Mouse (Mus musculus): ENCODE measurements around the gene Tmc4. TPM values are rescaled to one million over a fixed set of nuclear protein-coding genes. Genes with fewer than 3 reads are reported as not detected.
A peak's percentile ranks its signal among the peaks of the same experiment; 100 is the strongest.
"Not testable (repeated sequence)": the region's sequence is repeated elsewhere in the genome, so short reads cannot be mapped to it uniquely, and the experiment has no call there.

Gene Tmc4
- polyA plus RNA-seq, 1 experiment from 2014 or later = 3.4 TPM

DNA sequence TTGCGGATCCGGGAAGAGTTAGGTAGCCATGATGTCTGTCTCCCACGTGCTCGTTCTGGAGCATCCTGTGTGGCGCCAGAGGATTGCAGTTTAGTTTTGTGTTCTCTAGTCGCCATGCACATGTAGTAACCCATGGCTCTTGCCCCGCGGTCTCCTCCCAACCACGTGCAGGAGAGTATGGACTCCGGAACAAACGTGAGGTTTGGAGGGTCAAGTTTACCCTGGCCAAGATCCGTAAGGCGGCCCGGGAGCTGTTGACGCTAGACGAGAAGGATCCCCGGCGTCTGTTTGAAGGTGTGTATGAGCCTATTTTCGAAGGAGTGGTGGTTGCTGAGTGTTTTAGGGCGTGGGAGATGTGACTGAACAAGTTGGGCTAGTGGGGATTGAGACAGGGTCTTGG lies 27.1 kb upstream of the Tmc4 start:
- Histone ChIP-seq H3K4me3 (peak overlapping the region; percentile 87), H3K4me2 (peak overlapping the region; percentile 96), H3K9ac (peak overlapping the region; percentile 91), H3K4me1 (peaks cover 22% of the 10 kb centered on the region), H3K27ac (peak overlapping the region; percentile 90), H3K36me3 (ENCODE audit: poor library complexity, severe bottlenecking) (peaks cover 50% of the 10 kb centered on the region), H3K9me3 (replicated peaks) (no peaks in the 10 kb centered on the region), H3K27me3 (no peaks in the 10 kb centered on the region)
- WGBS = under 1% methylated on average over 20 of the region's 20 CpGs
- peak; percentile 60 for ATAC-seq

DNA sequence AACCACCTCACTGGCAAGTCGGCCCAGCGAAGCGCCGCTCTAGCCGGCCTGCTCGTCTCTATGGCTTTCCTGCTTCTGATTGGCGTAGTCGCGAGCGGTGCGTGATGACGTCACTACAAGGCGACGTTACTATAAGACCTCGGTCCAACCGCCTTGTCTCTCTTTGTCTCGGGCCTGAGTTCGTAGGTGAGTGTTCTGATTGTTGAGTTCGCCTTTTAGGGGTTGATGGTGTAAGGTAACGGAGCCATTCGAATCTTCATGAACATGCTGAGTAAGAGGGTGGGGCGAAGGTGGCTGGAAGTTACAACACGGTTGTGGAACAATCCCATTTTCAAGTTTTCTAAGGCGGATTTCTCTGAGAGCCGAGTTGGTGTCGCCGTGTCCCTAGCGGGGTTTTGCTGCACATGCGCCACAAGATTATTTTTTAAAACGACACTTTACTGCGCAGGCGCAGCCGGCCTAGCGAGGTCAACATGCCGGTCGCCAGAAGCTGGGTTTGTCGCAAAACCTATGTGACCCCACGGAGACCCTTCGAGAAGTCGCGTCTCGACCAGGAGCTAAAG lies 26.6 kb upstream of the Tmc4 start, which contains the start of gene Rps9:
TSS of gene Rps9 (plus strand) at position 115 of the 563 bp plus-strand sequence.
- peaks cover 55% of the 10 kb centered on the region for H3K36me3 ChIP-seq (ENCODE audit: poor library complexity, severe bottlenecking)
- WGBS = 1% methylated on average over 42 of the region's 42 CpGs

GRCm38 (mm10) chr7:3703148-3703878 lies 26.0 kb upstream of the Tmc4 start:
- Histone ChIP-seq H3K4me2 (peak overlapping the region; percentile 59), H3K4me1 (peaks cover 22% of the 10 kb centered on the region), H3K27me3 (no peaks in the 10 kb centered on the region), H3K9me3 (replicated peaks) (no peaks in the 10 kb centered on the region), H3K9ac (peak overlapping the region; percentile 91), H3K27ac (peak overlapping the region; percentile 90), H3K4me3 (peak overlapping the region; percentile 87), H3K36me3 (ENCODE audit: poor library complexity, severe bottlenecking) (peaks cover 62% of the 10 kb centered on the region)
- ATAC-seq = peak; percentile 43
- 23% methylated on average over 6 of the region's 6 CpGs for WGBS

More for the DNA sequence above, 26.6 kb upstream of the Tmc4 start, which contains the start of gene Rps9:
- peak; percentile 96 for ATAC-seq
- Histone ChIP-seq H3K27ac (peak within 1 kb of the TSS; percentile 90), H3K4me3 (peak within 1 kb of the TSS; percentile 87), H3K27me3 (no peaks in the 10 kb centered on the region), H3K4me2 (peak within 1 kb of the TSS; percentile 96), H3K9me3 (replicated peaks) (no peaks in the 10 kb centered on the region), H3K4me1 (peaks cover 22% of the 10 kb centered on the region), H3K9ac (peak within 1 kb of the TSS; percentile 91)

DNA sequence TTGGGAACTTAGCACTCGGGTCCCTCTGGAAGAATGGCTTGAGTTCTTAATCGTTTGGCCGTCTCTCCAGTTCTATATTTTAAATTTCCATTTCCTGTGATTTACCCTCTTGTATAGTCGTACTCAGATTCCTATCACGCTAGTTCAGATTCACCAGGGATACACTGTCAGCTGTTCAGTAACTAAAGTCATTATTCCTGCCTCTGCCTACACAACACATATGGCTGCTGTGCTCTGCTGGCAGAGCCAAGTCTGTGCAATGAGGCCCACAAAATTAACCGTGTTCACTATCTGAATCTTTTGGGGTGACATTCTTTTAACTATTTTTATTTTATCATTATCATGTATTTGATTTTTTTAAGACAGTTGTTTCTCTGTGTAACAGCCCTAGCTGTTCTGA lies 21.1 kb upstream of the Tmc4 start:
- Histone ChIP-seq H3K9me3 (replicated peaks) (no peaks in the 10 kb centered on the region), H3K4me2 (no peak overlapping the region), H3K27me3 (no peaks in the 10 kb centered on the region), H3K36me3 (ENCODE audit: poor library complexity, severe bottlenecking) (peaks cover 52% of the 10 kb centered on the region), H3K9ac (no peak overlapping the region), H3K4me3 (no peak overlapping the region), H3K4me1 (peaks cover 13% of the 10 kb centered on the region), H3K27ac (no peak overlapping the region)
- WGBS = 98% methylated on average over 6 of the region's 6 CpGs
- no peak for ATAC-seq

- not testable (repeated sequence) for ATAC-seq
- WGBS = 6% methylated on average over 9 of the region's 9 CpGs
Measured at GRCm38 (mm10) chr7:3694949-3695305, 17.6 kb upstream of the Tmc4 start.

DNA sequence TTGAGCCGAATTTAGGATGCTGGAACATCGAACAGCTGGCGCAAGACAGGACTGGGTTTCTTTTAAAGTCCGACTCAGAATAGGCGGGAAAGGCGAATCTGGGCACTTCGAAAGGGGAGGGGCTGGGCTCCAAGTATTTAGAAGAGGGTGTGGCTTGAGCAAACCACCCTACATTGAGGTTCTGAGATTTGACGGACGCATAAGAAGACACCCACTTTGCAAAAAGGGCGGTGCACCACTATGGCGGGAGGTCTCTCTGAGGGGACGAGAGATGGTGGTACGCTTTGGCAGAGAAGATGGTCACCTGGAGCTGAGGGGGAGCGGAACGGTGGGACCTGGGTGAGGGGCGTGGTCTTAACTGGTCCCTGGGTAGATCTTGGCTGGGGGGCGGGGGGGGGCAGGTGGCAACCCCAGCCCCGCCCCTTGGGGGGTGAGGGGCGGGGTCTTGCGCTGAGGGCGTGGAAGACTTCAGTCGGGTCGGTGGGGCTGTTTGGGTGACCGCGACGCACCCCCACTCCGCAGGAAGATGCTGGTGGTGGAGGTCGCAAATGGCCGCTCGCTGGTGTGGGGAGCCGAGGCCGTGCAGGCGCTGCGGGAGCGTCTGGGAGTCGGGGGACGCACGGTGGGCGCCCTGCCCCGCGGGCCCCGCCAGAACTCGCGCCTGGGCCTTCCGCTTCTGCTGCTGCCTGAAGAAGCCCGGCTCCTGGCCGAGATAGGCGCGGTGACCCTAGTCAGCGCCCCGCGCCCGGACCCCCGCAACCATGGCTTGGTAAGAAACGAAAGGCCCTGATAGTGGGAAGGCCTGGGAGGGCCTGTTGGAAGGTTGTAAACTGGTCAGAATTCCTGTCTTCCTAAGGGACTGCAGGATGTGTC lies 17.0 kb upstream of the Tmc4 start:
- peak; percentile 37 for ATAC-seq
- Histone ChIP-seq H3K9me3 (replicated peaks) (no peaks in the 10 kb centered on the region), H3K9ac (peak overlapping the region; percentile 91), H3K4me2 (peak overlapping the region; percentile 84), H3K27me3 (no peaks in the 10 kb centered on the region), H3K4me1 (peaks cover 26% of the 10 kb centered on the region), H3K36me3 (ENCODE audit: poor library complexity, severe bottlenecking) (peaks cover 30% of the 10 kb centered on the region), H3K4me3 (peak overlapping the region; percentile 75), H3K27ac (peak overlapping the region; percentile 89)
- under 1% methylated on average over 31 of the region's 55 CpGs for WGBS

More at GRCm38 (mm10) chr7:3694949-3695305, 17.6 kb upstream of the Tmc4 start:
- H3K36me3 ChIP-seq (ENCODE audit: poor library complexity, severe bottlenecking) = peaks cover 36% of the 10 kb centered on the region
- H3K4me1 ChIP-seq = peaks cover 26% of the 10 kb centered on the region
- H3K27me3 ChIP-seq; H3K9me3 ChIP-seq (replicated peaks): not testable (repeated sequence)
- peak overlapping the region; percentile 68; the same call in 1 of the 2 replicates for H3K27ac ChIP-seq
- H3K9ac ChIP-seq = peak overlapping the region; percentile 91
- peak overlapping the region; percentile 84 for H3K4me2 ChIP-seq
- H3K4me3 ChIP-seq = peak overlapping the region; percentile 75

GRCm38 (mm10) chr7:3693809-3694075 lies 16.4 kb upstream of the Tmc4 start:
- peaks cover 26% of the 10 kb centered on the region for H3K4me1 ChIP-seq
- no peaks in the 10 kb centered on the region for H3K9me3 ChIP-seq (replicated peaks)
- ATAC-seq = no peak
- H3K27me3 ChIP-seq = no peaks in the 10 kb centered on the region
- H3K27ac ChIP-seq = peak overlapping the region; percentile 89
- H3K9ac ChIP-seq = peak overlapping the region; percentile 91
- H3K36me3 ChIP-seq (ENCODE audit: poor library complexity, severe bottlenecking) = peaks cover 24% of the 10 kb centered on the region
- peak overlapping the region; percentile 75 for H3K4me3 ChIP-seq
- H3K4me2 ChIP-seq = peak overlapping the region; percentile 84
- under 1% methylated on average over 18 of the region's 18 CpGs for WGBS

GRCm38 (mm10) chr7:3692987-3693808 lies 15.8 kb upstream of the Tmc4 start, which contains the start of gene Mboat7:
TSS of gene Mboat7 (minus strand) at chr7:3693523.
- ATAC-seq = peak; percentile 93
- peaks cover 26% of the 10 kb centered on the region for H3K4me1 ChIP-seq
- 1% methylated on average over 55 of the region's 55 CpGs for WGBS
- H3K27me3 ChIP-seq = no peaks in the 10 kb centered on the region
- H3K27ac ChIP-seq = peak within 1 kb of the TSS; percentile 89
- H3K36me3 ChIP-seq (ENCODE audit: poor library complexity, severe bottlenecking) = peaks cover 22% of the 10 kb centered on the region
- H3K4me3 ChIP-seq = peak within 1 kb of the TSS; percentile 75
- H3K9me3 ChIP-seq (replicated peaks) = no peaks in the 10 kb centered on the region
- H3K4me2 ChIP-seq = peak within 1 kb of the TSS; percentile 84
- peak within 1 kb of the TSS; percentile 91 for H3K9ac ChIP-seq

GRCm38 (mm10) chr7:3692382-3692986 lies 15.1 kb upstream of the Tmc4 start, which contains the start of gene Tsen34:
TSS of gene Tsen34 (plus strand) at chr7:3692863.
- H3K27ac ChIP-seq = peak within 1 kb of the TSS; percentile 89
- H3K4me3 ChIP-seq = peak within 1 kb of the TSS; percentile 75
- H3K27me3 ChIP-seq = no peaks in the 10 kb centered on the region
- peak within 1 kb of the TSS; percentile 91 for H3K9ac ChIP-seq
- H3K4me2 ChIP-seq = peak within 1 kb of the TSS; percentile 84
- no peaks in the 10 kb centered on the region for H3K9me3 ChIP-seq (replicated peaks)
- ATAC-seq = peak; percentile 0; the same call in 1 of the 2 replicates
- under 1% methylated on average over 49 of the region's 49 CpGs for WGBS
- peaks cover 22% of the 10 kb centered on the region for H3K36me3 ChIP-seq (ENCODE audit: poor library complexity, severe bottlenecking)
- peaks cover 26% of the 10 kb centered on the region for H3K4me1 ChIP-seq

DNA sequence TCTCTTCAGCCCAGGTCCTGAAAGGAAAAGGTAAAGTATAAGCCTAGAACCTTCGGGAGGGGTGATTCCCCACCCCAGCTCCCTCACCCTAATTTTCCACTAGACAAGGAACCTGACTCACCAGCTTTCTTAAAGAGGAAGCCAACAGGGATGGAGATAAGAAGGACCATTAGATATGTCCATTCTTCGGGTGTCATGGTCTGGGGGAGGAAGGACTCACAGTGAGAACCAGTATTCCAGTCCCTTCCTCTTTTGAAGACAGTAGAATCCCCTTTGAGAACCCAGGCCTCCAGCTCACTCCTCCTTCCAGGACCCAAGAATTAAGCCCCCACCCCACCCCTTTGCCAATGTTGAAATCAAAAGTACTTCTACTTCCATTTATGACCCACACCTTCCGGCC lies 14.6 kb upstream of the Tmc4 start:
- whole genome bisulfite sequencing = 44% methylated on average over 3 of the region's 3 CpGs
- H3K9me3 ChIP-seq (replicated peaks) = no peaks in the 10 kb centered on the region
- peak overlapping the region; percentile 91 for H3K9ac ChIP-seq
- no peaks in the 10 kb centered on the region for H3K27me3 ChIP-seq
- peak overlapping the region; percentile 84 for H3K4me2 ChIP-seq
- ATAC-seq = no peak
- no peak overlapping the region; the same call in 1 of the 2 replicates for H3K27ac ChIP-seq
- H3K36me3 ChIP-seq (ENCODE audit: poor library complexity, severe bottlenecking) = peaks cover 22% of the 10 kb centered on the region; the same call in 1 of the 2 replicates
- H3K4me1 ChIP-seq = peaks cover 26% of the 10 kb centered on the region
- H3K4me3 ChIP-seq = peak overlapping the region; percentile 75

Measured in forebrain, embryonic 13.5 days (tissue).